Mouse (Mus musculus) myocyte (in vitro differentiated cells): ENCODE results near the gene Minos1. TPM values are rescaled to one million over a fixed set of nuclear protein-coding genes. Genes with fewer than 3 reads are reported as not detected.

Experiments used
- H3K27me3 ChIP-seq: one replicate; pipeline ENCODE4 v1.6.1; 2011; ENCODE audit not compliant: control insufficient read depth, insufficient read depth, insufficient read length
- H3K36me3 ChIP-seq: one replicate; pipeline ENCODE4 v1.6.1; 2011; ENCODE audit not compliant: control insufficient read depth, insufficient read depth
- H3K4me2 ChIP-seq: one replicate; pipeline ENCODE4 v1.6.1; 2011; ENCODE audit warnings: low read depth, control low read depth
- H3K4me3 ChIP-seq: one replicate; pipeline ENCODE4 v1.5.1; 2011; ENCODE audit warnings: mild to moderate bottlenecking, control low read depth, moderate library complexity
- H3K79me2 ChIP-seq: one replicate; pipeline ENCODE4 v1.6.1; 2011; ENCODE audit not compliant: control insufficient read depth, insufficient read depth
- H3ac ChIP-seq: one replicate; pipeline ENCODE4 v1.6.1; 2011; ENCODE audit not compliant: control insufficient read depth, insufficient read length
- CEBPB ChIP-seq: IDR thresholded peaks from 2 replicates; pipeline ENCODE4 v1.6.1; 2011; ENCODE audit warnings: mild to moderate bottlenecking, moderate library complexity; ENCODE audit not compliant: poor library complexity, insufficient read depth, severe bottlenecking
- E2F4 ChIP-seq: IDR thresholded peaks from one replicate; pipeline ENCODE4 v1.6.1; 2011; ENCODE audit warnings: mild to moderate bottlenecking, control low read depth, moderate library complexity; ENCODE audit not compliant: insufficient read depth
- MAX ChIP-seq: IDR thresholded peaks from one replicate; pipeline ENCODE4 v1.6.1; 2011; ENCODE audit warnings: low read depth, mild to moderate bottlenecking, control low read depth
- MYOD1 ChIP-seq, 3 experiments: IDR thresholded peaks; one replicate each; pipeline ENCODE4 v1.6.1; 2011; ENCODE audit warnings: control low read depth in 2 of 3, low read depth in 2 of 3, mild to moderate bottlenecking in 2 of 3, moderate library complexity in 1 of 3; ENCODE audit not compliant: insufficient read length in 2 of 3, control insufficient read depth in 1 of 3
- MYOG ChIP-seq, 3 experiments: IDR thresholded peaks; one replicate each; pipeline ENCODE4 v1.6.1; 2011; ENCODE audit warnings: control low read depth in 2 of 3, low read depth in 2 of 3, mild to moderate bottlenecking in 2 of 3; ENCODE audit not compliant: insufficient read length in 2 of 3, control insufficient read depth in 1 of 3, insufficient read depth in 1 of 3
- POLR2A ChIP-seq: IDR thresholded peaks from one replicate; pipeline ENCODE4 v1.6.1; 2011; ENCODE audit warnings: low read depth, mild to moderate bottlenecking, control low read depth, moderate library complexity; ENCODE audit not compliant: insufficient read length
- POLR2AphosphoS2 ChIP-seq: IDR thresholded peaks from one replicate; pipeline ENCODE4 v1.6.1; 2011; ENCODE audit warnings: low read depth, control low read depth; ENCODE audit not compliant: insufficient read length
- REST ChIP-seq: IDR thresholded peaks from one replicate; pipeline ENCODE4 v1.6.1; 2011; ENCODE audit warnings: mild to moderate bottlenecking, control low read depth, moderate library complexity; ENCODE audit not compliant: insufficient read depth, insufficient read length
- SRF ChIP-seq: IDR thresholded peaks from one replicate; pipeline ENCODE4 v1.6.1; 2011; ENCODE audit warnings: low read depth; ENCODE audit not compliant: control insufficient read depth, insufficient read length
- TCF12 ChIP-seq: IDR thresholded peaks from one replicate; pipeline ENCODE4 v1.6.1; 2011; ENCODE audit warnings: mild to moderate bottlenecking, control low read depth; ENCODE audit not compliant: poor library complexity, insufficient read depth, severe bottlenecking
- TCF3 ChIP-seq: IDR thresholded peaks from one replicate; pipeline ENCODE4 v1.6.1; 2011; ENCODE audit warnings: low read depth, control low read depth; ENCODE audit not compliant: insufficient read length
- USF1 ChIP-seq: IDR thresholded peaks from one replicate; pipeline ENCODE4 v1.6.1; 2011; ENCODE audit warnings: low read depth, mild to moderate bottlenecking, control low read depth, moderate library complexity
- polyA plus RNA-seq: library from polyadenylated mRNA; unstranded; fragments of >200 nt; fragmentation: generic; extraction: Trizol; gene quantifications from one replicate; pipeline ENCODE4 v1.2.1, GENCODE M21; 2012; ENCODE audit warnings: missing spikeins

Minos1 gene
- polyA plus RNA-seq, 1 experiment = 247 TPM

DNA sequence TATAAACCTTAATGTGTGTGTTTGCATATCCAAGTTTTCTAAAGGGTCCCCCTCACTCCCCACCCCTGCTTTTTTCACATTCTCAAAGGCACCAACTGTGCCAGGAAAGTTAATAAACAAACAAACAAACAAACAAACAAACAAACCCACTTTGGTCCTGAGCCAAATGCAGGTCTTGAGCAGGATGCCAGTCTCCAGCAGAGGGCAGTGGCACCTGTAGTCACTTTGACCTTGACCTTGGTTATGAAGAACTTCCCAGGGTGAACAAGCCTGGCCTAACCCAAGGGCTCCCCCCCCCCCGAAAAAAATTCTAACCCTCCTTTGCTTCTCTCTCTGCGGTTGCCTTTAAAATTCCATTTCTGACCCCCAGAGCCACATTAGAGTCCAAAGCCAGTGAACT, 9.4 kb upstream of the Minos1 start:
- H3K36me3 ChIP-seq = no peaks in the 10 kb centered on the region
- H3K79me2 ChIP-seq = no peaks in the 10 kb centered on the region
- no peak for TF ChIP-seq MYOD1 (IDR thresholded peaks at IDR 0.05; ENCODE audit: control insufficient read depth in 1 of 3, insufficient read length in 2 of 3, low read depth in 2 of 3)
- no peak for TF ChIP-seq E2F4
- no peak for TF ChIP-seq POLR2AphosphoS2
- no peak for TF ChIP-seq POLR2A
- TF ChIP-seq MAX = no peak
- H3K4me3 ChIP-seq = no peak overlapping the region
- no peak overlapping the region for H3K4me2 ChIP-seq
- H3K27me3 ChIP-seq = no peaks in the 10 kb centered on the region
- no peak overlapping the region for H3ac ChIP-seq

GRCm38 (mm10) chr4:139136011-139136410, 5.1 kb upstream of the Minos1 start:
- no peak overlapping the region for H3K4me2 ChIP-seq
- TF ChIP-seq TCF3 (no peak), USF1 (no peak), SRF (no peak), TCF12 (no peak), POLR2A (no peak), MAX (no peak), CEBPB (no peak), MYOD1 (IDR thresholded peaks at IDR 0.05; ENCODE audit: control insufficient read depth in 1 of 3, insufficient read length in 2 of 3, low read depth in 2 of 3) (no peak)
- H3ac ChIP-seq = no peak overlapping the region
- H3K27me3 ChIP-seq = no peaks in the 10 kb centered on the region
- H3K4me3 ChIP-seq = no peak overlapping the region
- no peaks in the 10 kb centered on the region for H3K36me3 ChIP-seq
- no peaks in the 10 kb centered on the region for H3K79me2 ChIP-seq

- no peak for TF ChIP-seq CEBPB
- TF ChIP-seq E2F4 = no peak
- TF ChIP-seq POLR2AphosphoS2 = no peak
- TF ChIP-seq TCF3 = no peak
- TF ChIP-seq POLR2A = no peak
- no peak for TF ChIP-seq MYOG (IDR thresholded peaks at IDR 0.05; ENCODE audit: control insufficient read depth in 1 of 3, insufficient read depth in 1 of 3, insufficient read length in 2 of 3, low read depth in 2 of 3)
- no peak for TF ChIP-seq MAX
- no peak for TF ChIP-seq REST
- no peak for TF ChIP-seq USF1
- TF ChIP-seq TCF12 = no peak
- TF ChIP-seq MYOD1 (IDR thresholded peaks at IDR 0.05; ENCODE audit: control insufficient read depth in 1 of 3, insufficient read length in 2 of 3, low read depth in 2 of 3) = no peak
- TF ChIP-seq SRF = no peak
- Histone ChIP-seq H3K4me3 (no peak overlapping the region), H3K27me3 (no peaks in the 10 kb centered on the region), H3K4me2 (no peak overlapping the region), H3K79me2 (peaks cover 26% of the 10 kb centered on the region), H3K36me3 (no peaks in the 10 kb centered on the region), H3ac (no peak overlapping the region)
These were observed 2.2 kb upstream of the Minos1 start for GRCm38 (mm10) chr4:139133109-139133508.

GRCm38 (mm10) chr4:139131858-139132672, 1.2 kb upstream of the Minos1 start:
- H3K27me3 ChIP-seq = no peaks in the 10 kb centered on the region
- no peak overlapping the region for H3ac ChIP-seq
- no peaks in the 10 kb centered on the region for H3K36me3 ChIP-seq
- TF ChIP-seq POLR2AphosphoS2 = no peak
- TF ChIP-seq MYOG (IDR thresholded peaks at IDR 0.05; ENCODE audit: control insufficient read depth in 1 of 3, insufficient read depth in 1 of 3, insufficient read length in 2 of 3, low read depth in 2 of 3) = no peak
- TF ChIP-seq MYOD1 (IDR thresholded peaks at IDR 0.05; ENCODE audit: control insufficient read depth in 1 of 3, insufficient read length in 2 of 3, low read depth in 2 of 3) = no peak
- TF ChIP-seq CEBPB = no peak
- no peak for TF ChIP-seq TCF12
- no peak for TF ChIP-seq MAX
- TF ChIP-seq SRF = no peak
- TF ChIP-seq REST = no peak
- TF ChIP-seq USF1 = no peak
- TF ChIP-seq POLR2A = no peak
- TF ChIP-seq E2F4 = no peak
- no peak for TF ChIP-seq TCF3
- peak overlapping the region; percentile 63 for H3K4me3 ChIP-seq
- H3K79me2 ChIP-seq = peaks cover 36% of the 10 kb centered on the region
- H3K4me2 ChIP-seq = peak overlapping the region; percentile 27
